Mouse (Mus musculus) retina, adult 2 months (tissue): ENCODE measurements around the gene Mgat2.

Source experiments
- DNase-seq: peaks from one replicate; pipeline ENCODE4 v3.0.0-alpha.2; 2012; ENCODE audit warnings: low read depth, low spot score

The Mgat2 gene

DNA sequence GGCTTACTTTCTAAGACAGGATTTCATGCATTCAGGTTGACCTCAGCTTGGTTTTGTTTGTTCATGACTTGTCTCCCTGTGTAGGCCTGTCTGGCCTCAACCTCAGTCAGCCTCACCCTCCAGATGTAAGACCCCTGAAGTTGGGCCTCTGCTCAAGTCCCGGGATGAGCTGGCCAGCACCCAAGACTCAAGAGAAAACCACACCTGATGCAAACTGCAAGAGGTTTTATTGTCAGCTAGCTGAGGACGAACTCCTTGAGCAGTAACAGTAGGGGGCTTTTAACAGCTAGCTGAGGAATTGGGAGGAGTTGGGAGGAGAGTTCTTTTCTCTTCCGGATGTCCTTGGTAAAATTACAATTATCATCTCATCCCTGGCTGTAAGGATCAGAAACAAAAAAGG, 6.4 kb upstream of the Mgat2 start:
- no peak for DNase-seq

DNA sequence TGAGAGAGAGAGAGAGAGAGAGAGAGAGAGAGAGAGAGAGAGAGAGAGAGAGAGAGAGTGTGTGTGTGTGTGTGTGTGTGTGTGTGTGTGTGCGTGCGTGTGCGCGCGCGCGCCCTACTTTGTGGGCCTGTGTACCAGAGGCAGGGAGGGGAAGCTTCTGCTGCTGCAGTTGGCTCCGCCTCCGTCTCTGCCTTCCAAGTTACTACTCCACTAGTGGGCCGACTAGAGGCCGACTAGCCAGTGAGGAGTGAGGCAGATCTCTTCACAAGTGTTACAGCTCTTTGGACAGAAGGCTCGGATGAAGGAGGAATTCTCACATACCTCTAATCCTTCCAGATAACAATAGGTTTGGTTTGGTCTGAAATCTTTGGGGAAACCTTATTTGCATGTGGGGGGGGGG, 4.6 kb upstream of the Mgat2 start:
- no peak for DNase-seq

DNA sequence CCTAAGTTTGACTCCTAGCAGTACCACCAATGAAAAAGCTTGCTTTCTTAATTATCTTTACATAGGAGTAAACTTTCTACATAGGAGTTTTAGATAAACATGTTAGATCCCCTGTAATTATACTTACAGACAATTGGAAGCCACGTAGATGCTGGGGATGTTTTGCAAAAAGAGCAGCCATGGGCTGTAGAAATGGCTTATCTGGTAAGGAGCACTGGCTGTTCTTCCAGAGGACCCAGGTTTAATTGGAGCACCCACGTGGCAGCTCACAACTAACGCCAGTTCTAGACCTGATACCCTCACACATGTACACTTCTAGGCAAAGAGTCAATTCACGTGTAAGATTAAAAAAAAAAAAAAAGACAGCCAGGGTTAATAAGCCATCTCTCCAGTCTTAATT, 2.2 kb upstream of the Mgat2 start:
- no peak for DNase-seq

DNA sequence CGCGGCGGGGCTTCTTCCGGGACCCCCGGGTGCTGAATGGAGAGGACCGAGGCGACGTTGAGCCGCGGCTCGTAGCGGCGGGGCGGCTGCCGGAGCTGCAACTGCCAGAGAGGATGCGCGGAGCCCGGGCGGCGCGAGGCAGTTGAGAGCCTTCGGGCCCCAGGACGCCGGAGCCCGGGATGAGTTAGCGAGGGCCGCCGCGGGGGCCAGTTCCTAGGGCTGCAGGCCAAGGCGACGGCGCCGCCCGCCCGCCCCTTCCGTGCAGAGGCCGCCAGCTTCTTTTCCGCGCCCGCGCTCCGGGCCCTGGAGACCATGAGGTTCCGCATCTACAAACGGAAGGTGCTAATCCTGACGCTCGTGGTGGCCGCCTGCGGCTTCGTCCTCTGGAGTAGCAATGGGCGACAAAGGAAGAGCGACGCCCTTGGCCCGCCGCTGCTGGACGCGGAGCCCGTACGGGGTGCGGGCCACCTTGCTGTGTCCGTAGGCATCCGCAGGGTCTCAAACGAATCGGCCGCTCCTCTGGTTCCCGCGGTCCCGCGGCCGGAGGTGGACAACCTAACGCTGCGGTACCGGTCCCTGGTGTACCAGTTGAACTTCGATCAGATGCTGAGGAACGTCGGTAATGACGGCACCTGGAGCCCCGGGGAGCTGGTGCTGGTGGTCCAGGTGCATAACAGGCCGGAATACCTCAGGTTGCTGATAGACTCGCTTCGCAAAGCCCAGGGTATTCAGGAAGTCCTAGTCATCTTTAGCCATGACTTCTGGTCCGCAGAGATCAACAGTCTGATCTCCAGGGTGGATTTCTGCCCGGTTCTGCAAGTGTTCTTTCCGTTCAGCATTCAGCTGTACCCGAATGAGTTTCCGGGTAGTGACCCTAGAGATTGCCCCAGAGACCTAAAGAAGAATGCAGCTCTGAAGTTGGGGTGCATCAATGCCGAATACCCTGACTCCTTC, 662 bp downstream of the Mgat2 start:
- DNase-seq, result no peak

DNA sequence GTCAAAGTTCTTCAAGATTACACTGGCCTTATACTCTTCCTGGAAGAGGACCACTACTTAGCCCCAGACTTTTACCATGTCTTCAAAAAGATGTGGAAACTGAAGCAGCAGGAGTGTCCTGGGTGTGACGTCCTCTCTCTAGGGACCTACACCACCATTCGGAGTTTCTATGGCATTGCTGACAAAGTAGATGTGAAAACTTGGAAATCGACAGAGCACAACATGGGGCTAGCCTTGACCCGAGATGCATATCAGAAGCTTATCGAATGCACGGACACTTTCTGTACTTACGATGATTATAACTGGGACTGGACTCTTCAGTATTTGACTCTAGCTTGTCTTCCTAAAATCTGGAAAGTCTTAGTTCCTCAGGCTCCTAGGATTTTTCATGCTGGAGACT, 1.4 kb downstream of the Mgat2 start:
- DNase-seq, result no peak

DNA sequence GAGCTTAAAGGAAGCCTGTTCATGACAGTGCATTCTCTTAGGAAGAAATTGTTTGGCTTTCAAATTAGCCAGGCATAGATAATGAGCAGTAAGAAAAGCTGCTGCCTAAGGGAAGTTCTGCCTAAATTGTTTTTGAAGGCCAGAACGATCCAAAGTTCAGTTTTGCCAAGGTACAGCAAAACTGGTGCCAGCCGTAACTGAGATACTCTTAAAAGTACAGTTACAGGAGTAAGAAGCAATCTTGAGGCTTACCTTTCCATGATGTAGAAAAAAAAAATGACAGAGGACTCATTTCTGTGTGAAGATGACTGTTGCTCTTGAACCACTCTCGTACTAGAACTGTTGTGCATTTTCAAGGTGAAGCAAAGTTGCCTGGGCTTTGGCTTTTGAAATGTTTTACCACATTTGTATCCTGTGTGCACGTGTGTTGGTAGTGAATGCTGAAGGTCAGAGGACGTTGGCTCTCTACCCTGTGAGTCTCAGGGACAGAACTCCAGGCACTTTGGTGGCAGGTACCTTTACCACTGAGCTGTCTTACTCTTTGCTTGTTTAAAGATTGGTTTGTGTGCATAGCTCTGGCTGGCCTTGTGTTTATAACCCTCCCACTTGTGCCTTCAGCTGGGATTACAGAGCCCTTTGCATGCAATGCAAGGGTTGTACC, 3.0 kb downstream of the Mgat2 start:
- DNase-seq, result no peak

DNA sequence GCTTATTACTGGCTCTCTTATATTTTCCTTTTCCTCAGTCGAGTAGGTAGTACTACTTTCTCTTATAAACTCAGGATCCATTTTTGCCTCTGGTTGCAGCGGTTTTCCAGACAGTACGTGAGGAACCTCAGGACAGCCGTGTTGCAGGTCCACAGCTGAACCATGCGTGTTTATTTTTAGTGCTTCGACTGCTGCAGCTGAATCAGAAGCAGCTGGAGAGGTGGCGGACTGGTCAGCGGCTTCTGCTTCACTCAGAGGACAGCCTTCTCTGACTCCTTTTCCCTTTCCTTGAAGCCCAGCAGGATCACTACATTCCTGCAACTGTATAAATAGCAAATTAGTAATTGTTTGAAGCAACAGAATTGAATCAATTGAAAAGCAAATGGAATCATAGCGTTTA, 6.1 kb downstream of the Mgat2 start:
- DNase-seq, result no peak

DNA sequence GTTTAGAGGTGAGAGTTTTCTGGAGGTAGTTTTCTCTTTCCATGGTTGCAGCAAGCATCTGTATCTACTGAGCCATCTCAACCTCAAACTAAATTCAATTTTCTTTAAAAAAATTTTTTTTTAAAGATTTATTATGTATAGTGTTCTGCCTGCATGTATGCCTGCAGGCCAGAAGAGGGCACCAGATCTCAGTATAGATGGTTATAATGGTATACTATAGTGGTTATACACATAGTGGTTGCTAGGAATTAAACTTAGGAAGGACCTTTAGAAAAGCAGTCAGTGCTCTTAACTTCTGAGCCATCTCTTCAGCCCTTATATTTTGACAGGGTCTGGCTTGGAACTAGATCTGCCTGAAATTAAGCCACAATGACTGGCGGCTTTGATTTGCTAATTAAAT, 6.6 kb downstream of the Mgat2 start:
- no peak for DNase-seq

DNA sequence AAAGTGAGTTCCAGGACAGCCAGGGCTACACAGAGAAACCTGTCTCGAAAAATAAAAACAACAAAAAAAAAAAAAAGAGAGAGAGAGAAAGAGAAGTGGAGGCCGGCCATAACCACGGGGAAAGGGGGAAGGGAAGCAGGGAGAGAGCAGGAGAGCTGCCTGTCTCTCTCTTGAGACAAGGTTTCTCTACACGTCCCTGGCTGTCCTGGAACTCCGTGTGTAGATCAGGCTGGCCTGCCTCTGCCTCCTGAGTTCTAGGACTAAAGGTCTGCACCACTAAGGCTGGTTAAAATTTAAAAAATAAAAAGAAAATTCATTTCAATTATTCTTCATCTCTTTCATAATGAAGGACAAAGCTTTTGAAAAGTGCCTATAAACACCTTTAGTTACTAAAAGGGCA, 7.4 kb downstream of the Mgat2 start:
- DNase-seq, result no peak

DNA sequence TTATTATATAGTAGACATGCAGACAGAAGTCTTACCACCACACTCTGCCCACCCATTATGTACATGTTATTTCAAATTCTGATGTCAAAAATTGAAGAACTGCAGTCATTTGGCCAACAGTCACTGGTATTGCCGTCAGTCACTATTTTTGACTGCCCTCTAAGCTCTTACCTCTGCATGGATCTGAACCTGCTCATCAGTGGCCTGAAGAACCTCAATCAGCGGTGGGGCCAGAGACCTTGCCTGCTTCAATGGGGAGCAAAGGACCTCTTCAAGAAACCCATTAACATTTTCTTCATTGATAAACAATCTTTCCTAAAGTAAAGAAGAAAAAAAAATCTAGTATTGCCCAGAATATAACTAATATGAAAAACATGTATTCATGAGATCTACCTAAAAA, 8.7 kb downstream of the Mgat2 start:
- no peak for DNase-seq

DNA sequence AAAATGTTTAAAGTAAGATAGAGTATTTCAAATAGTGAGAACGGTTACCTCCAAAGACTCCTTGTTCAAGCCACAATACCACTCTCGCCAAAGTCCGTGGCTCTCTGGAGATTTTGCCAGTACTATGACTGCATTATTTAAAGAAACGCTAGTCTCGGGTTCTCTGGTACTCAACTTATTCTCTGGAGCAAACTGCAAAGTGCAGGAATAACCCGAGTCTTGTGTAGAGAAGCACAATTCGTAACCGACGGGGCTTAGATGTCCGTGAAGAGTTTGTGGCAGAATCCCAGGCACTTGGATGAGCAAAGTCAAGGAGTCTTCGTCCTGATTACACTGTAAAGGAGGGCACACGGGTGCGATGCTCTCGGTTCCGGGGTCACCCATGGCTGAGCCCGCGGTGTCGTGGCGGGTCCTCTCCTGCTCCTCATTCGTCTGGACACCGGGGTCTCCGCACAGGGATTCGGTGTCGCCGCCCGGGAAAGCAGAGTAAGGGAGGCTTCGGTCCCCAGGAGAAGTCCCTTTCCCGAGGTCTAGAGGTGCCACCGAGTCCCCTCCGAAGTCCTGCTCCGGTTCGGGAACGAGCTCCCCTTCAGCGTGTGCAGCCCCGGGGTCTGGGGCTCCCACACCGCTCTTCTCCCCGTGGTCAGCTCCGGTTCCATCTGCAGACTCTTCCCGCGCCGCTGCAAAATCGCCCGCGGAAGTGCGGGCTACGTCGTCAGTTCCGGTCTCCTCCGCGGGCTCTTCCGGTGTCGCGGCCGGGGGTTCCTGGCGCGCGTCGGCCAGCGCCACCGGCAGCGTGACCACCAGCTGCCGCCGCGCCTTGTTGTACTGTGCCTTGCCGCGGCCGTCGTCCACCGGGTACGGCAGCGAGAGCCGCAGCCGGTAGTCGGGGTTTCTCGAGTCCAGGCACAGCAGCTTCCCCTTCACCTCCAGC, 12.8 kb downstream of the Mgat2 start, which contains the start of gene Gm49383:
TSS of gene Gm49383 (minus strand) at position 661 of the 934 bp plus-strand sequence.
- DNase-seq, result peak; percentile 67

DNA sequence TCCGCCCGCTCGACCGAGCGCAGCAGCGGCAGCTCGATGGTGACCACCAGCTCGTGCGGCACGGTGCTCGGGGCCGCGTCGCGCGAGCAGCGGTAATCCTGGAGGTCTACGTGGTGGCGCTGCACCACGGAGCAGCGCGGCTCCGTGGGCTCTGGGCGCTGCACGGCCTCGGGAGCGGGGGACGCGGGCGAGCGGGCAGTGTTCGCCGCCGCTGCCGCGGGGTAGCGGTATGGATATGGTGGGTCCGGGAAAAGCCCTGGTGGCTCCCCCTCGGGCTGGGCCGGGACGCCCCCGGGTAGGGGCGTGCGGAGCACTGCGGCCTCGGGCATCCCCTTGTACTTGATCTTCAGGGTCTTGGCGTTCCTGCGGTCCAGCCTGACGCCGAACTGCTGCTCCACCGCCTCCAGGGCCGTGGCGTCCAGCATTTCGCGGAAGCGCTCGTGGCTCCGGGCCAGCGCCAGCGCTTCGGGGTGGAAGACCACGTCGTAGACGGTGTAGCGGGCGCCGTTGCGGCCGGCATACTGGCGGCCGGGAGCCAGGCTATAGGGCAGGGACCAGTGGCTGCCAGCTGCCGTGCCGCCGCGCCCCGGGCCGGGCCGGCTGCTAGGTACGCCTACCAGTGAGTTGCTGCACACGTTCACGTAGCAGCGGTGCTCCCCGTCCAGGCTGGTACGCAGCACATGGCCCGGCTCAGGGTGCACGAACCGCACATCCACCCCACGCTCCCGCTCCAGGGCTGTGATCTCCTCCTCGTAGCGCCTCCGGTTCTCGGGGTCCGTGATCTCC, 13.6 kb downstream of the Mgat2 start:
- peak; percentile 2 for DNase-seq

DNA sequence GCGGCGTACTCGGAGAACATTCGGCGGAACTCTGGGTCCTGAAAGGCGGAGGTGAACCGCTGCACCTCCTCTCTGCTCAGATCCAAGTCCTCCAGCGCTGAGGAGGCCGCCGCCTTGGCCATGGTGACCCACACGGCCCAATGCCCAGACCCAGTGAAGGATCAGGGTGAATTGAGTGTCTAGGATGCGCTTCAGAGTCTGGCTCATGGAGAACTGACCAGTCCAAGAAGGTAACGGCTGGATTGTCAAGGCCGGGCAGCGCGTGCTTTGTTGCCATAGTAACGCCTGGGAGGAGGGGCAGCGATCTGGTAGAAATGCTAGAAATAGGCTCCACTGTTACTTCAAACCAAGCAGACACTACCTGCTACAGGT, 14.2 kb downstream of the Mgat2 start, which contains the start of gene Dnaaf2:
TSS of gene Dnaaf2 (minus strand) at position 266 of the 372 bp plus-strand sequence.
- DNase-seq, result peak; percentile 16

DNA sequence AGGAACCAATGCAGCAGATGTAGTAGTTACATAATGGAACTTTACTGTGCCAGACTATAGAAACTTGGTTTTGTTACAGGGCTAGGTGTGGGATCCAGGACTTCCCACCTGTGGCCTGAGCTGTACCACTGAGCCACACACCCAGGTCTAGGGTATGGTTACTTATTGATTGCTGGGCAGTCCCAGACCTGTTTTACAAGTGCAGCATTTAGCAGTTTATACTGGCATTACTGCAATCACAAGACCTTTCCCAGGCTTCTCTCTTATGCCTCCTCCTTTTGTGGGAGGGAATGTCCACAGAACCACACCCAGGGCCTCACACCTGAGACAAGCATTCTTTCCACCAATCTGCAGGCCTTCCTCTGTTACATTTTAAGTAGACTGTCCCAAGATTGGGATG, 15.0 kb downstream of the Mgat2 start:
- DNase-seq, result no peak

DNA sequence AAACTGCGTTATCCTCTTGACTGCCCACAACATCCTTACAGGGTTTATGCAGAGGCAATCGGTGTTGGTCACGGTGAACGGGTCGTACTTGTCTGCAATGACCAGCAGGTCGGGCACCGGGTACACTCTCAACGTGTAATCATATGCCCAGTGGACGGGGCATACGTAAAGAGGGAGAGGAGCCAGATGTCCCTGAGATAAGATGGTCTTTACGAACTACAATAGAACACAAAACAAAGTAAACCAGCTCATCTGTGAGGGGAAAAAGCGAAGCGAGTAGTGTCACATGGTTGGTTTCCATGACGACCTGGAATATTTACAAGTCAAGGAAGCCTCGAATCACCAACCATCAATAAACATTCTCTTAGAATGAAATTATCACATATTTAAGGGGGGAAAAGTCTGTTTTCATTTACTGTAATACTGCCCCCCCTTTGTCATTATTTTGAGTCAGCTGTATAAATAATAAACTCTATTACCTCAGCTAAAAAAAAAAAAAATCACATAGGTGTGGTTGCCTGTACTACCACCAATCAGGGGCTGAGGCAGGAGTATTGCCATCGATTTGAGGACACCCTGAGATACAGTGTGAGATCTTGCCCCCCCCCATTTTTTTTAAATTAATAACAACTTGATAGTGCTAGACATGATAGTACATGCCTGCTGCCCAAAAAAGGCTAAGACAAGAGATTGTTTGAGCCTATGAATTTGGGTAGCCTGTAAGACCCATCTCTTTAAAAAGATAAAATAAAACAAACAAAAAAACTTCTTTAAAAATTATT, 20.3 kb downstream of the Mgat2 start, which contains the start of gene Gm49384:
TSS of gene Gm49384 (minus strand) at position 216 of the 782 bp plus-strand sequence.
- no peak for DNase-seq

DNA sequence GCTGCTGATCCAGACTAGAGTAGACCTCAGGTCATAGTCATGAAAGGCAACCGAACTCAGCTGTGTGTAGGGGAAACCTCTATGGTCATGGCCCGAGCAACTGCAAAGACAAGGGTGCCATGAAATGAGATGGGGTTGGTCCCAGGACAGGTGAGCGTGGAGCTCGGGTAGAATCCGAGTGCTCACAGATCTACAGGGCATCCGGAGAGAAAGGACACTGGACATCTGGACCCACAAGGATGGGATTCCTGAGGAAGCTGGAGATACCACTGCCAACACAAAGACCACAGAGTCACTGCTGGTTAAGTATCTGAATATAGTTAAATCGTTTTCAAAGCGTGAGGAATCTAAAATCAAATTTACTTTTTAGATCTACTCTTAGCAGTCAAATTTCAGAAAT, 23.4 kb downstream of the Mgat2 start:
- DNase-seq, result no peak

DNA sequence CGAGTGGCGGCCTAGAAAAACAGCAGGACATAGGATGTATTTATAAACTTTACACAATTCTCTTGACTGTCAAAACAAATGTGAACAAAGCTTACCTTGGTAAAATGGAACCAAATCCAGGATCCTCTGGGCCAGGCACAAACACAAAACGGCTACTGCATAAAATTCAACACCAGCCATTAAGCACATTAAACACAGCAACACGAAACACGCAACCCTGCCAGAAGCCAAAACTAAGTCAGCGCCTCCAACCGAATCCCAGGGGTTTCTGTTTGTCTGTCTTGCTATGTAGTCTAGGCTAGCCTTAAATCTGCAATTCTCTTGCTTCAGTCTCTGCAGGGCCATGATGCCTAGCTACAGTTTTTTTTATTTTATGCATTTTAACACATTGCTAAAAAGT, 24.0 kb downstream of the Mgat2 start:
- no peak for DNase-seq

DNA sequence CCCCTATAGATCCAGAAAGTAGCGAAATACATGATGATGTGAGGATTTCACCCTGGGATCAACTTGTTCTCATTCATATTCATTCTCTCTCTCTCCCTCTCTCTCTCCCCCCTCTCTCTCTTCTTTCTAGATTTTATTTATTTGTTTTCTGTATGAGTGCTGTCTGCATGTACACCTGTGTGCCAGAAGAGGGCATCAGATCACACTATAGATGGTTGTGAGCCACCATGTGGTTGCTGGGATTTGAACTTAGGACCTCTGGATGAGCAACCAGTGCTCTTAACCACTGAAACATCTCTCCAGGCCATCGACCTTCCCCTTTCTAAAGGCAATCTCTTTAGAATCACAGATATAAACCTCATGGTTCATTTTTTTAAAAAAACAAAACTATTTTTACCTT, 24.6 kb downstream of the Mgat2 start:
- no peak for DNase-seq

DNA sequence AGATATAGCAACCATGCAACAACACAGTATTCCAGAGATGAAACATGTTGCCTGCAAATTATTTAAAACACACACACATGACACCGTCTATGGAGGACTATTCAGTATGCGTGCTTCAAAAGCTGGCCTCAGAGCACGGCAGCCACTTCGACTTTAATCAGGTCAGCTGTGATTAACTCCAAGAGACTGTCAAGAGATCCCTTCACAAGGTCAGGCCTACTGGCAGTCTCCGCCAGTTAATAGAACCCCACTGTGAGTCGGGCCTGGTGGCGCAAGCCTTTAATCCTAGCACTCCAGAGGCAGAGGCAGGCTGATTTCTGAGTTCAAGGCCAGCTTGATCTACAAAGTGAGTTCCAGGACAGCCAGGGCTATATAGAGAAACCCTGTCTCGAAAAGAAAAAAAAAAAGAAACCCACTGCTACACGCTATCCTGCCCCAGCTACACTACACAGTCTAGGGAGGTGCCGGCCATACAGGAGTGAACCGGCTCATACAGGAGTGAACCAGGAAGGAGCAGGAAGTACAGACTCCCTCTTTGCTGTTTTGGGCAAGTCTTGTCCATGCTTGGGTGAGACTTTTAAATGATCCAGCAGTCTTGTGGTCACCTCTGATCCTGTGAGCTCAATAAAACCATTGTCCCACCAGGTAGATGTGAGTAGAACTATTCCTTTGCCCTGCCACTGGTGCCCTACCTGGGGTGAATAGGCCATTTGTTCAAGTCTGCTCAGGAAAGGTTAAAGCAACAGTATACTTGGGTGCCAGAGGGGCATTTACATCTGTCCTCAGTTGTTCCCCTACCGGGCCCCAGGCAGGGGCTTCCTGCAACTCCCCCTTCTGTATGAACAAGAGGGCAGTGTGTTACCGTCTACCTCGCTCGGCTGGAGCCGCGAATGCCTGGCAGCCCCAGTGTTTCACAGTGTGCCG, 26.4 kb downstream of the Mgat2 start:
- no peak for DNase-seq
